Mouse (Mus musculus) thymus, adult 2 months (tissue): Measurements from ENCODE around the gene Atxn2l.

Source experiments
- CTCF ChIP-seq: fragments of 200-500 bp; IDR thresholded peaks from 2 replicates; pipeline ENCODE4 v1.5.1; 2012; ENCODE audit warnings: mild to moderate bottlenecking, control low read depth, low read length, moderate library complexity, borderline replicate concordance; ENCODE audit not compliant: control insufficient read depth, poor library complexity, insufficient read depth; ENCODE audit errors: extremely low read depth
- POLR2A ChIP-seq: fragments of 200-500 bp; IDR thresholded peaks from 2 replicates; pipeline ENCODE4 v1.6.1; 2012; ENCODE audit warnings: mild to moderate bottlenecking, low read length, control low read depth, moderate library complexity; ENCODE audit not compliant: control insufficient read depth, poor library complexity, insufficient read depth; ENCODE audit errors: extremely low read depth

DNA sequence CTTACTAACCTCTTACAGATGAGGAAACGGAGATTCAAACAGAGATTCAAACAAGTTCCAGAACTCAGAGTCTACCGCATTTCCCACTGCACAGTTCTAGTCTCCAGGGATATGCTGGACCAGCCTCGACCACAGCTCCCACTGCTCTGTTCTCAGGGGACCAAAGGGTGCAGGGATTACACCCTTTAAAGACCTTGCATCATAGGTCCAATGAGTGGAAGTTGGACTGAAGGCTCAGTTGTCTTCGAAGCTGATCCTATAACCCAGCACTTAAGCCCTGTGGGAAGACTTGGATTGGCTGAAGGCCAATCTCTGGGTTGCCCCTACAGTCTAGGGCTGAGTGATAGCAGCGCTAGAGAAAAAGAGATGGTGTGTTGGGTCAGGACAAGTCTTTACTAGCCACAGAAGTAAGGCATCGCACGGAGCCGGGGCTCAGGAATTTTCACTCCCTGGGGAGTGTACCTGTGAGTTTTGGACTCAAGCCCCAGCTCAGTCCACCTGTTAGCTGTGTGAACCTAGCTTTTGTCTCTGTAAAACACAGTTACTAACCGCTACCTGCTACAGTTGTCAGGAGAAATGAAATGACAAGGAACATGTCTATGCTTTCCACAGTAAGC lies 29.7 kb downstream of the Atxn2l start:
- no peak for TF ChIP-seq POLR2A
- no peak for TF ChIP-seq CTCF
